Mouse (Mus musculus): ENCODE measurements at regions not wholly inside any gene's neighbourhood (a gene's known extent, or its start where the extent isn't known, plus 50 kb on each side); places are given as distances from the start of the nearest gene placed in this dataset.

GRCm38 (mm10) chr2:10937405-10937804 lies 234.5 kb upstream of the Prkcq start:
- TF ChIP-seq POLR2A (IDR thresholded peaks at IDR 0.05; ENCODE audit: extremely low read depth, insufficient read depth, low read length) = no peak
- TF ChIP-seq CTCF (IDR thresholded peaks at IDR 0.05; ENCODE audit: extremely low read depth, insufficient read depth, low read length) = no peak

Measured in cortical plate, adult 2 months (tissue).